Mouse (Mus musculus): ENCODE measurements at regions not wholly inside any gene's neighbourhood (a gene's known extent, or its start where the extent isn't known, plus 50 kb on each side); places are given as distances from the start of the nearest gene placed in this dataset.

DNA sequence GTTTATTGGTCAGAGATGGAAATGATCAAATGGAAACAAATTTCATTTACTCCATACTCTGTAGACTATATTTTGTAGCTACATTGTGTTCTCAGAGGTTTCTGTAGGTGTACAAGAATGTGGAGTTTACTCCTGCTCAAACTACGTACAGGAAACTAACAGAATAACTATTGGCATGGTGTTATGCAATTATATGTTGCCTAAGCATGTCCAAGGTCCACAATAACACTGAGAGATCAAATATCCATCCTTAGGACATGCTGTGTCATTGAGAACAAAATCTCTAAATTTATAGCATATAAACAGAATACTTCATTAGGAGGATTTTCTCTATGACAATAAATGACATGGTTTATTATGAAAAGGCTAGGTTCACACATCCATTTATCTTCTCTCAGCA lies 400.3 kb downstream of the Fam198b start:
- DNase-seq, result no peak

DNA sequence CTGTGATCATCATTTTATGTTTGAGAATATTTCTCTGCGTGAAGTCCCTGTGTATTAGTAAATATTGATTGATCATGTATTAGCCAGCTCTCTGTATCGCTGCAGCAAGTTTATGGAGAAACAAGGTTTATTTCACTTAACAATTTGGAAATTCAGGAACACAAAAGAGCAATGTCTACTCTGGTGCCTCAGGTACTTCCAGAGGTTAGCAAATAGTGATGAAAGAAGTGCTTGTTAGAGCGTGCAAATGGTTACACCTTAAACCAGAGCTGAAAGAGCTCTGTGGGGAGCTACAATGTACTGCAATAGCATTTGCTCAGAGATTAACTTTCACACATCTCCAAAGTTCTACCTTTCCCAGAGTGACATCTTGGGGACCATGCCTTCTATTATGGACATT lies 400.9 kb downstream of the Fam198b start:
- DNase-seq, result no peak

DNA sequence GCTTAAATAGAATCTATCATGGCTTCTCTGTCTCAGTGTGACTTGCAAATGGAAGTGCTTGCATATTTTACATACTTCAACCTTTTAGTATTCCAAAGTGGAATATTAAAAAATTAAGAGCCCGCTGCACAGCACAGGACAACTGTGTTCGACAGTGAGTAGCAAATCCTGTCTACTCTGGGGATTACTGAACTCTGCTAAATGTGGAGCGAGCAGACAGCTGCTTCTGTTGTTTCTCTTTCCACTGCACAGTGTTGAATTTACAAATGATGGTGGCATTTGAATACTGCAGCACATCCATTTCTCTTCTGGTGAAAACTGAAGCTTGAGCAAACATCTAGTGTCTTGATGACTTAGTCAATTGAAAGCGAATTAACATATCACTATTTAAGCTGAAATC lies 409.2 kb downstream of the Fam198b start:
- no peak for DNase-seq

DNA sequence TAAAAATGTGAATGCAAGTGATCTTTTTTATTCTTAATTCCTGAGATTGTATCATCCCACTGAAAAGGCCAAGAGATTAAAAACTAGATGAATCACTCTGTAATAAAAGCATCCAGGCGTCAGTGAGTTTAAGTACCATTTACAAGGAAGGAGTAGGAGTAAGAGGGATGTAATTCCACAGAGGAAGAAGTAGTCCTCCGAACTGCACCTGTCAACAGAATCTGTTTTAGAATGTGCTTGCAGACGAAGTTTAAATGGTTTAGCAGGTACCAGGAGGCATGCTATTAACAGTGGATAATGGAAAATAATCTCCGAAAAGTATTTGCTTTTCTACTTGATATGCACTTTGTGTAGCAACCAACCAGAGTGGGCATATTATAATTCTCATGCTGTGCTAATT lies 423.3 kb downstream of the Fam198b start:
- DNase-seq, result no peak

DNA sequence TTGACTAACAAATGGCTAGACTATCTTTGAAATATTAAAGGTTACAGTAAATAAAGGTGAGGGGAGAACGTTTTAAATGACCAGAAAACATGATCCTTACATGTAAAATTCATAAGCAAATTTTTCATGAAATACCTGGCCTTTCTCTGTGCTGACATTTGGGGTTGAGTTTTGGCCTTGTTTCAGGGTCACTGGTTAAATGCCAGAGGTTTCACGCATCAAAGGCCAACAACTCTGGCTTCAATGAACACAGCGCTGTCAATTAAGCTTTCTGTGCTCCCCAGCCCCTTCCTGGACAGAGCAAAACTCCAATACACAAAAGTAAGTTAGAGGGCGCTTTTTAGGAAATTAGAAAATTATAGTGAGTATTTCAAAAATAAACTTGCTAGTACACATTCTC lies 425.6 kb downstream of the Fam198b start:
- DNase-seq, result no peak

DNA sequence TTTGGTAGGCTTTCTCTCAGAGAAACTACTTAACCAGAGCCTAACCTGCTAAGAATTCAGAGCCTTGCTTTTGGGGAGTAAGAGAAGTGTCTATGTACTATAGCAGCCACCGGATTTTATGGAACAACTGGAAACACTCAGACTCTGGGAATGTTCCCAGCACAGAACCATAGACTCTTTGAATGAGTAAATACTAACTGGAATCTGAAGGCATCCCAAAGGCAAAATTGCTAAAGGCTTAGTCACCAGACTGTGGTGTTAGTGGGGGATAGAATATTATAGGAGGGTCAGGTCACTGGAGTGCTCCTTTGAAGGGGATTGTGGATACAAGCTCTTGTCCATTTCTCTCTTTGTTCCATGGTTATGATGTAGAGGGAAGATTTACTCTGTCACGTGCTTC lies 427.4 kb downstream of the Fam198b start:
- DNase-seq, result no peak

DNA sequence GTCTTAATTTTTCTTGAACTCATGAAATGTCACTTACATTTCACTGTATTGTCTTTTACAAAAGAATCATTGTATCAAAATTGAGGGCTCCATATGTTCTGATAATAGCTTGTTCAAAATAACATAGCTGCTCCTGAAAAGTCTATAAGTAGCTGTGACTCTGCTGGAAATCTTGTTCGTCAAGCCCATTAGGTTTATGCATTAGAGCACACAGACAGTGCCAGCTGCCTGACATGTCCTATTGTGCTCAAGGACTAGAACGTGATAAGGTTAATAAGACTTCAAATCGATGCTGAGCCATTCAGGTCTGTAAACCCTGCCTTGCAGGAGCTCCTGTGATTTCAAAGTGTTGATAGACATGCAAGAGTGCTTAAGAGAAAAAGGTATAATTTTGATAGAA lies 438.0 kb downstream of the Fam198b start:
- no peak for DNase-seq

DNA sequence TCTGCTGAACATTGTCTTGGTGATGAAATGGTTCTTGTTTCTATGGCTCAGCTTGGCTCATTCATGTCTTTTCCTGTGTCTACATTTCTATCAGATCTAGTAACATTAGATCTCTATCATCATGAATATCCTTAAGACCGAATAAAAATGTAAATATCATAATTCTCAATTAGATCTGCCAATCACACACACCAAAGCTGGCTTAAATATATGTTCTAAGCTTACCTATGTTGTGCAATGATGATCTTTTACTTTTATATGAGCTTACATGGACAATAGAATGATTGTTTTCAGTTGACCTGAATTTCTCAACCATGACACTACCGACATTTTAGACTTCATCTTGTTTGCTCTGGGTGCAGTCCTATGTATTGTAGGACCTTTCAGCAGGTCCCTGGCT lies 440.4 kb downstream of the Fam198b start:
- no peak for DNase-seq

DNA sequence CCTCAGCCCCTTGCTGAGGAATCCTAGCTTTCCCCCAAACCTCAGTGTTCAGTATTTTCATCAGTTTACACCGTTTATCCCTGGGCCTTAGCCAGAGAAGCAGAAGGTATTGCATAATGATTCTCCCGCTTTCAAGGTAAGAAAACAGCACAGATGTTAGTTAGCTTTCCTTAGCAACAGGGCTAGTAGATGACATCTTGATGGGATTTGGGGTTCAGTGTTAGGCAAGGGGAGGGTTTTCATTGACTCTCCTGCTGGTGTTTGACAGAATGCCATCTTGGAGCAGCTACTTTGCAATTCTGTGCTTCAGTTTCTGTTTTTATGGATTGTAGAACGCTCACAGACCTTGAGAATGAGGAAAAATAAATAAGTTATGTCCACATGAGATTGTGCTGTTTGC lies 447.4 kb downstream of the Fam198b start:
- DNase-seq, result no peak

DNA sequence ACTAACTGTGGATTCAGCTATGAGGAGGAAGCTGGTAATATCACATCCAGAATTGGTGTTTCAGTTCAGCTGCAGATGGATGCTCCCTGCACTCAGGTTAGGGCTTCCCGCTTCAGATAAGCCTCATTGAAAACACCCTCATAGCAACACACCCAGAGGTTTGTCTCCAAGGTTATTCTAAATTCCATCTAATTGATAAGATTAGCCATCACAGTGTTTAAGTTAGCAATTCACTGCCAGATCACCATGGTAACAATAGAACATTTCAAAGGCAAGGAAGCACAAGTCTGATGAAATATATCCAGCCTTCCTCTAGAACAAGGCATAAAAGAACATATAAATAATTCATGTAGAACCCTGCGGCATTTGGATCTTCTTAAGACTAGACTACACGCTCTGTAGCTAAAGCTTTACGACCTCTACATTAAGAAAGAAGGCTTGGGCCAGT lies 450.1 kb downstream of the Fam198b start:
- no peak for DNase-seq

DNA sequence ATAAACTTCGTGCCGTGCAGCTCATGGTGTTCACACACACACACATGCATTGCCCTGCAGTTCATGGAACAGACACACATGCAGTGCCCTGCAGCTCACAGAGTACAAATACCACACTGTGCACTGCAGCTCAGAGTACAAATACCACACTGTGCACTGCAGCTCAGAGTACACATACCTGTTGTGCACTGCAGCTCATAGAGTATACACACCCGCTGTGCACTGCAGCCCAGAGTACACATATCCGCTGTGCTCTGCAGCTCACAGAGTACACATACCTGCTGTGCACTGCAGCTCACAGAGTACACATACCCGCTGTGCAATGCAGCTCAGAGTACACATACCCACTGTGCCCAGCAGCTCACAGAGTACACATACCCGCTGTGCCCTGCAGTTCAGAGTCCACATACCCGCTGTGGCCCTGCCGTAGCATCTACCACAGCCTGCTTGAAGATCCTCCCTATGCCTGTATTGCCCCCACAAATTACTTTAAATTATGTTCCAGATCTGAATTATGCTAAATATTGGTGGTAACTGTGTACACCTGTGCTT lies 451.9 kb downstream of the Fam198b start:
- DNase-seq, result no peak

DNA sequence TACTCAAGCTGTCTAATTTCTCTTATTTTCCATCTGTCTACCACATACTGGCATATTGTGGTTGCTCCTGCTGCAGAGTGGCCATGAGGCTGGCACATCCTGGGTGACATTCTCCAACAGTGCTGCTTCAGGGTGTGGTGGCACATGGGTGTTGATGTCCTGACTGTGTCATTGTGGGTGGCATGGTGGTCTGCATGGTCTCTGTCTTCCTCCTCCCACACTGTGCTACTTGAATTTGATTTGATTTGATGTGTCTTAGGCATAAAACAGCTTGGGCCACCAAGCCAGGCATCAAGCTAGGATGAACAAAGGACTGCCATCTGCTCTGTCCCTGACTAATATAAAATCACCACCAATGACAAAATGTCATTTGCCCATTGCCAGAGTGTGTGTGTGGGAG lies 434.7 kb downstream of the Gria2 start:
- no peak for DNase-seq

DNA sequence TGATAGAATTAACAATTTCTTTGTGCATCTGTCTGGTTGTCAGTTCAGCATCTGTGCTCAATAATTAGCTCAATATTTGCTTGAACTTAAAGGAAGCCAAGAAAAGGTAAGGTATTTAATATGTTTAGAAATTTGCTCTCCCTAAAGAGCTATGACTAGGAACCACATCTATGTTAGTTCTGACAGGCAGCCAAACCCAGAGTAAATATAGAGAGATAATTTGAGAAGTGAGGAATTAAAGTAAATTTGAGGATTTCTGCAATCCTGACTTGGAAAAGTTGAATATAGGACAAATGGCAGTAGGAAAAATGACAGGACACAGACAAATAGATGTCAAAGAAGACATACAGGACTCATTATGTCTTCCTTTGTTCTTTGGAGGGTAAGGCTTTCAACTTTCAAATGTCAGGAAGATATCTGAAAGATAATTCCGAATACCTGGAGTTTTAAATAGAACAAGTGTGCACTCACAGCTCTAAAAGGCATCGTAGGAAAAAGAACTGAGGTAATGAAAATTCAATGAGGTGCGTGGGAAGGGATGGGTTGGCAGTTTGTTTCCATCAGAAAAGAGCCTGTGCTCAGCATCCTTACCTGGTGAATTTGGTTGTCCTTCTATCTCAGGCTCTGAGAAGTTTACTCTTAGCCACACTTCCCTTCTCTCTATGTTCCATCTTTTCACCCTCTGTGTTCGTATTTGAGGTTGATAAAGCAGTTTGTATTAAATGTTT lies 433.3 kb downstream of the Gria2 start:
- DNase-seq, result no peak

DNA sequence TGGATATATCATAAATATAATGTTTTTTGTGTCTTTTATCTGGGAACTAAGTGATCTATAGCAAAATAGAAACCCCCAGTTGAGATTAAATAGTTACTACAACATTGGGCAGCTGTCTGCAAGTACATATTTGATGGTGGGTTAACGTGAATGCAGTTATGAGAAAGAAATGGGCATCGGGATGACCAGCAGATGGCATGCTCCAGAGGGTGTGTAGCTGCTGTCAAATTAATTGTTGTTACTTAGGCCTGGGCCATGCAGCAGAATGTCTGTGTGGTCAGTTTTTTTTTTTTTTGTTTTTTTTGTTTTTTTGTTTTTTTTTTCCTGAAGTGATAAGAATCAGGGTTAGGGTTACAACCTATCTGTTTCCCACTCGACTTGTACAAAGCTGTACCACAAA lies 430.2 kb downstream of the Gria2 start:
- DNase-seq, result no peak

DNA sequence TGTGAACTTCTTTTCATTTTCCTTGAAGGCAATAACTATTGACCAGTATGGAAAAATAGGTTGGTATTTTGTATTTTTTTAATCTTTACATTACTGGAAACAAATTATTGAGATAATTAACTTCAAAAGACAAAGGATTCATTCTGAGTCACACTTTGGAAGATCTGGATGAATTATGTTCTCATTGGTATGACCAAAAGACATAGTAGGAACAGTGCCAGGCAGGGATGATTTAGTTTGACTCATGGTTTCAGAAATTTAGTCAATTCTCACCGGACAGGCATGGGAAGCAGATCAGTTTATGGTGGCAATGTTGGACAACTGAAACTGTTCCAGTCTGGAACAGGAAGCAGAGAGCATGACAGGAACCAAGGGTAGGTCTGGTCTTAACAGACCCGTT lies 416.6 kb downstream of the Gria2 start:
- DNase-seq, result no peak

DNA sequence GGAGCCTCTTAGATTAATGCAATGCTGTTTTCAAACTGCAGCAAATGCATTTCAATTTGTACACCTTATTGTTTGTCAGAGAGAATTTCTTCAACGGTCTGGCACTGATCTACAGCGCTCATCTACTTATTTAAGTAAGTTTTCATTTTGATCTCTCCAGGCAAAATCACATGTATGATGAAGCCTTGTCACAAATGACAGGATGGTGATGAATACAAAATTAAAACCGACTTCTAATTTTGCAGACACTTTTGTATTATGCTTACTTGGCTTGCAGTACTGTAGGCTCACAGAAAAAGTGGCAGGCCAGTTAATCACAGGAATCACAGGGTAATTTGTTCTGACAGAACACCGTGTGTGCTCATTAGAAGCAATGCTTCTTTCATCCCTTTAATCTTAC lies 406.4 kb downstream of the Gria2 start:
- DNase-seq, result no peak

DNA sequence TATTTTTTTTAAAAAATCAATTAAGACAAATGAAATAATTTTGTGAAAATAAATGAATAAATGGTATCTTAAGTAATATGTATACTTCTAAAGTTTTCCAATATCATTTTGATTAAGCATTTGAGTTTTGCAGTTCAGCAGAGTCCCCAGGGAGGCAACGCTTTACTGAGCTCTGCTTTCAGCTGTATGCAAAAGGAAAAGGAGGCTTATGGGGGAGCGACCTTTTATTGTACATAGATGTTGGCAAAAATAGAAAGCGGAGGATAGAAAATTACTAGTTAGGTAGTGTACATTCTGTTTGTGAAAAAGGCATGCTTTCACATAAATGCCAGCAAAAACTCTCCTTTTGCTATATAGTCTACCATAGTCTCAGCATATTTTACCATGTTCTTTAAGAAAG lies 382.2 kb downstream of the Gria2 start:
- DNase-seq, result no peak

DNA sequence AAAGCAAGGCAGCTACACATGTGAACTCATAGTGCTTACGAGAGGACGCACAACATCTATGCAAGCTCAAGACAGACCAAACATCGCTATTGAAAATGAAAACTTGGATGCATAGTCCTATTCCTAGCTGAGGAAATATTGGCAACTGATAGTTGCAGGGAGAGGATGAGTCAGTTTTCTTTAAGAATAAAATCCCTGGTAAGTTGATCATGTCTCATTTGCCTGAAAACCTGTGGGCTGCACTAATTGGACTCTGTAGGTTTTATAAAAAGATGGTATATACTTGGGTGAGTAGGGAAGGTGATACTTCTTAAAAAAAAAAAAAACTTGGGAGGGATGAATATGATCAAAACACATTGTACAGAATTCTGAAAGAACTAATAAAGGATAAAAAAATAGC lies 381.2 kb downstream of the Gria2 start:
- no peak for DNase-seq

DNA sequence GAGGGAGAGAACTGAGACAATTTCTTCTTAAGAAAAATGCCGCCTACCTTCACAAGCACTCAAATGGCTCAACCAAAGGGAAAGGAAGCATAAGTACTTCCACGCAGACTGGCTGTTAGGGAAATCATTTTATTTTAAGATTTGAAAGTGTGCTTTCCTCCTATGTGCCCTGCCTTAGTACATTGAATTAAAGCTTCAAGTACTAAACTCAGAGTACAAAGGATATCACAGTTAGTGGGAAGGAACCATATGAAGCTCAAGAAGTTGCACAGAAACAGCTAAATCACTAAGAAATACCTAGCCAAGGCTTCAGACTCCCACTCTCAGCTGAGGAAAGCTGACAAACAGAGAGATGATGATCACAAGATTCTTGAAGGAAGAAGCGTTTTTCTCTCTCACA lies 380.5 kb downstream of the Gria2 start:
- no peak for DNase-seq

DNA sequence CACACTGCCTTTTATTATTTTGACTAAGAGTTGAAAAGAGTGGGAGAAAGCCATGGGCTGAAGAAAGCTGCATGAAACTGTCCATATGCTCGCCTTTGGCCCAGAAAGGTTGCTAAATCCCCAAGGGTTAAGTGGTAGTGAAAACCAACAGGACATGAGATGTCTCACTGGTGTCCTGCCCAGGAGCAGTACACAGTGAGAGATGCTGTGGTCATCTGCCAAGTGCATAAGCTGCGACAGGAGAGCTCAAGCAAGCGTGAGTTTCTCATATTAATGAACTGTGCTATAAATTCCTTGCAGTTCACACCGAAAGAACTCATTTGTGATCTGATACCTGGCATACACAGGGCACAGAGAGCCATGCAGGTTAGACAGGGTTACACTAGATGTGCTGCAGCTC lies 380.0 kb downstream of the Gria2 start:
- no peak for DNase-seq

Data from cerebellum, adult 11 months (tissue).